In the genomic region with DNA sequence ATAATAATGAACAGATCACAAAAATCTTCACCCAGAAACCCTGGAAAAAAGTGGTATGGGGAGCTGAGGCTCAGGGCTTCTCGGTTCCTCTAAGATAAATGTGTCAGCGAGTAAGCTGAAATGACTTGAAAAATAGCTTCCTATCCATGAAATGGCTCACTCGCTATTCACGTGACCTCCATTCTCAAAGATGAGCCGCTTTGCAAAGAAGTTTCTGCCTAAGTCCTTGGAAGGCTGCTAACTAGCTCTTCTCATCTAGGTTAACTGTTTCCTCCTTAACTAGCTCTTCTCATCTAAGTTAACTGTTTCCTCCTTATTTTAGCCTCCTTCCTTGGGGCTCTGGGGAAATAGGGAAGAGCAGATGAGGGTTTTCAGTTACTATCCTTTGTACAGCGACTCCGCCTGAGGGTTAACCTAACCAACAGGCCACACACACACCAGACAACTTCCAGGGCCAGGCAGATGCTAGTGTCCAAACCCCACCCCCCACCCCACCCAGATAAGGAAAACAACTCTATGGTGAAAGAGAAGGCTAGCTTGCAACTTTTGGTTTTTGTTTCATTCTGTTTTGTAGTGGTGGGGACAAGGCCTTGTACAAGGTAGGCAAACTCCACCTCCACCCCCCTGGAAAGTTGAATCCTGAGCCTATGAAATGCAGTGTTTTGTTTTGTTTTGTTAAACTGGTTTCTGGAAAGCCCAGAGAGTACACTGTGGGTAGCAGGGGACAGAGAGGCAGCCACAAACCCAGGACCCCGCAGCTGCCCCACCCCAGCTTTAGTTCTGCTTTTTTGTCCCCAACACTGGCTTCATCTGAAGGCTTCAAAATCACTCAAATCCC, we compare ENCODE assay signal across 21 mouse cellular contexts. TPM values are rescaled to one million over a fixed set of nuclear protein-coding genes. Genes with fewer than 3 reads are reported as not detected.
DNase-seq lines count a peak whose midpoint lies in the region; ATAC-seq and TF ChIP-seq lines count a peak whose summit lies in the region.
"Had no signal": no experiment of that assay in that cellular context is flagged by ENCODE, and none has a peak within 500 bp of the region (broad histone marks: within the 10 kb centered on the region; RNA-seq: fewer than 3 reads in every experiment).

No protein-coding gene starts in this region.

- TF ChIP-seq EP300 in stomach, postnatal 0 days (optimal IDR thresholded peaks at IDR 0.05): no peak

- peaks cover 4% of the 10 kb centered on the region for H3K36me3 ChIP-seq in testis, adult 2 months (ENCODE audit: control insufficient read depth, insufficient read depth, low read length)
- 0 out of 2 replicates have a peak, but pooled peaks cover 8% of the 10 kb centered on the region for H3K36me3 ChIP-seq in stomach, postnatal 0 days (ENCODE audit: control insufficient read depth, insufficient read depth, low read length)
- peaks cover 17% of the 10 kb centered on the region; the same call in 1 of the 2 replicates for H3K36me3 ChIP-seq in hindbrain, embryonic 14.5 days (replicated peaks; ENCODE audit: control insufficient read depth, insufficient read depth)
- H3K36me3 ChIP-seq: G1E had no signal

- TF ChIP-seq CTCF in testis, adult 2 months (IDR thresholded peaks at IDR 0.05; ENCODE audit: control insufficient read depth, insufficient read depth, insufficient replicate concordance, low read depth, low read length): no peak
- TF ChIP-seq CTCF in stomach, postnatal 0 days (IDR thresholded peaks at IDR 0.05; ENCODE audit: low read depth): no peak

- no peak for ATAC-seq in stomach, postnatal 0 days (ENCODE audit: low FRiP score, low TSS enrichment)
- no peak for ATAC-seq in hindbrain, embryonic 14.5 days (ENCODE audit: low FRiP score)
- ATAC-seq: hindbrain, embryonic 16.5 days; lung, postnatal 0 days had no signal

- no peak for TF ChIP-seq POLR2A in testis, adult 2 months (IDR thresholded peaks at IDR 0.05; ENCODE audit: control insufficient read depth, low read depth, low read length)

- no peaks in the 10 kb centered on the region for H3K9me3 ChIP-seq in stomach, postnatal 0 days (ENCODE audit: control insufficient read depth, low read length)
- H3K9me3 ChIP-seq in hindbrain, embryonic 14.5 days (ENCODE audit: control insufficient read depth, low read length): no peaks in the 10 kb centered on the region
- H3K9me3 ChIP-seq: G1E; limb, embryonic 15.5 days had no signal

- 0 out of 2 replicates have a peak overlapping the region, but pooled peaks have one; percentile 13 for H3K9ac ChIP-seq in stomach, postnatal 0 days (ENCODE audit: low read length)
- H3K9ac ChIP-seq in hindbrain, embryonic 14.5 days: no peak overlapping the region
- H3K9ac ChIP-seq: limb, embryonic 15.5 days had no signal

- 73% methylated on average over 8 of the region's 8 CpGs for WGBS in stomach, postnatal 0 days
- WGBS in hindbrain, embryonic 14.5 days: 91% methylated on average over 8 of the region's 8 CpGs

- H3K4me3 ChIP-seq in testis, adult 2 months (ENCODE audit: control insufficient read depth, low read depth, low read length): no peak overlapping the region
- H3K4me3 ChIP-seq in stomach, postnatal 0 days (ENCODE audit: low read depth, low read length): no peak overlapping the region
- no peak overlapping the region for H3K4me3 ChIP-seq in hindbrain, embryonic 14.5 days (replicated peaks; ENCODE audit: low read length)
- H3K4me3 ChIP-seq: layer of hippocampus, adult 2 months; limb, embryonic 15.5 days had no signal

- no peaks in the 10 kb centered on the region; the same call in 1 of the 2 replicates for H3K4me1 ChIP-seq in testis, adult 2 months (ENCODE audit: control insufficient read depth, insufficient read depth, low read length)
- no peaks in the 10 kb centered on the region for H3K4me1 ChIP-seq in stomach, postnatal 0 days (replicated peaks; ENCODE audit: control insufficient read depth, insufficient read depth)
- no peaks in the 10 kb centered on the region; the same call in 1 of the 2 replicates for H3K4me1 ChIP-seq in hindbrain, embryonic 14.5 days (replicated peaks; ENCODE audit: control insufficient read depth, insufficient read depth, low read length)
- H3K4me1 ChIP-seq: limb, embryonic 15.5 days had no signal

- H3K27ac ChIP-seq in testis, adult 2 months (ENCODE audit: control insufficient read depth, insufficient read depth, low read depth, low read length): 0 out of 2 replicates have a peak overlapping the region, but pooled peaks have one; percentile 26
- peak overlapping the region; percentile 67 for H3K27ac ChIP-seq in stomach, postnatal 0 days (replicated peaks)
- H3K27ac ChIP-seq in hindbrain, embryonic 14.5 days: no peak overlapping the region
- H3K27ac ChIP-seq: layer of hippocampus, adult 2 months; limb, embryonic 15.5 days had no signal

- no peak overlapping the region for H3K4me2 ChIP-seq in stomach, postnatal 0 days (replicated peaks; ENCODE audit: low read depth)
- no peak overlapping the region for H3K4me2 ChIP-seq in hindbrain, embryonic 14.5 days (replicated peaks)
- H3K4me2 ChIP-seq: limb, embryonic 15.5 days had no signal

- no peak for DNase-seq in testis, postnatal 14 days (ENCODE audit: low spot score)
- DNase-seq in R1 (ENCODE audit: low read depth, low spot score): peak; percentile 86
- DNase-seq in induced T-regulatory cell, adult 2 months (ENCODE audit: low read depth): peak; percentile 58
- DNase-seq in stomach, postnatal 0 days (ENCODE audit: low spot score): no peak
- DNase-seq in urinary bladder, postnatal 36 days (ENCODE audit: low spot score in 2 of 2): no peak
- DNase-seq in kidney, postnatal 4 days: no peak
- no peak for DNase-seq in hindbrain, embryonic 14.5 days (ENCODE audit: low spot score)
- DNase-seq: cerebellum, postnatal 10 days; heart, adult 18-20 months; kidney, adult 8-10 months; midbrain, embryonic 14.5 days; thymus, postnatal 36 days had no signal

- H3K27me3 ChIP-seq in testis, adult 2 months (ENCODE audit: control insufficient read depth, insufficient read depth, low read length): no peaks in the 10 kb centered on the region
- H3K27me3 ChIP-seq in stomach, postnatal 0 days (ENCODE audit: control insufficient read depth, insufficient read depth, low read length): no peaks in the 10 kb centered on the region
- H3K27me3 ChIP-seq in hindbrain, embryonic 14.5 days (ENCODE audit: control insufficient read depth, insufficient read depth, low read length): no peaks in the 10 kb centered on the region
- H3K27me3 ChIP-seq: limb, embryonic 15.5 days had no signal

RNA-seq across cellular contexts. Expression of a gene that starts 5.2 kb away (rescaled TPM):
- polyA plus RNA-seq in testis, adult 2 months (2012; rRNA removed): 15.6 and 16.4 TPM in 2 replicates
- polyA plus RNA-seq in stomach, postnatal 0 days (2015; fragmentation: Nextera tagmentation; extraction: Ambion mirVana): 67.2 and 67.8 TPM in 2 replicates
- polyA plus RNA-seq in hindbrain, embryonic 14.5 days (2014; fragmentation: Nextera tagmentation; extraction: Ambion mirVana): 28.7 and 34.7 TPM in 2 replicates

RNA-seq across cellular contexts. Expression of a gene that starts 16.7 kb away (rescaled TPM):
- polyA plus RNA-seq in testis, adult 2 months (2012; rRNA removed): 0.27 and 0.48 TPM in 2 replicates
- polyA plus RNA-seq in stomach, postnatal 0 days (2015; fragmentation: Nextera tagmentation; extraction: Ambion mirVana): not detected in 2 replicates
- polyA plus RNA-seq in hindbrain, embryonic 14.5 days (2014; fragmentation: Nextera tagmentation; extraction: Ambion mirVana): not detected in 2 replicates
- polyA plus RNA-seq: embryonic facial prominence, embryonic 11.5 days; G1E; heart, embryonic 16.5 days; hindbrain, embryonic 16.5 days; limb, embryonic 15.5 days; lung, postnatal 0 days; midbrain, embryonic 14.5 days; neural tube, embryonic 14.5 days had no signal

RNA-seq across cellular contexts. Expression of a gene that starts 20.0 kb away (rescaled TPM):
- polyA plus RNA-seq in testis, adult 2 months (2012; rRNA removed): 98.9 and 101 TPM in 2 replicates
- polyA plus RNA-seq in stomach, postnatal 0 days (2015; fragmentation: Nextera tagmentation; extraction: Ambion mirVana): 5.9 and 6.2 TPM in 2 replicates
- polyA plus RNA-seq in hindbrain, embryonic 14.5 days (2014; fragmentation: Nextera tagmentation; extraction: Ambion mirVana): 16.9 and 21.5 TPM in 2 replicates

RNA-seq across cellular contexts. Expression of a gene that starts 49.2 kb away (rescaled TPM):
- 4.3 and 4.6 TPM in 2 replicates for polyA plus RNA-seq in testis, adult 2 months (2012; rRNA removed)
- polyA plus RNA-seq in stomach, postnatal 0 days (2015; fragmentation: Nextera tagmentation; extraction: Ambion mirVana): 28.3 and 29.5 TPM in 2 replicates
- polyA plus RNA-seq in hindbrain, embryonic 14.5 days (2014; fragmentation: Nextera tagmentation; extraction: Ambion mirVana): 2.1 and 4.3 TPM in 2 replicates

Comparison
In these comparisons a context has a peak if more than half of its experiments do, and no peak if none do; other contexts are left out.
1. DNase-seq: peak in R1 (single experiment) and induced T-regulatory cell, adult 2 months (single experiment); none in testis, postnatal 14 days (single experiment), stomach, postnatal 0 days (single experiment), urinary bladder, postnatal 36 days (0 of 2), kidney, postnatal 4 days (0 of 2) and hindbrain, embryonic 14.5 days (single experiment).